Mouse (Mus musculus) E14TG2a.4 (cell line): ENCODE results near the gene Agap2.

Experiments
- CTCF ChIP-seq: conservative IDR thresholded peaks from 2 replicates; pipeline ENCODE4 v1.5.1; 2014; ENCODE audit warnings: low read length
- POU5F1 ChIP-seq: IDR thresholded peaks from 2 replicates; pipeline ENCODE4 v1.6.1; 2014; ENCODE audit warnings: low read length, borderline replicate concordance

DNA sequence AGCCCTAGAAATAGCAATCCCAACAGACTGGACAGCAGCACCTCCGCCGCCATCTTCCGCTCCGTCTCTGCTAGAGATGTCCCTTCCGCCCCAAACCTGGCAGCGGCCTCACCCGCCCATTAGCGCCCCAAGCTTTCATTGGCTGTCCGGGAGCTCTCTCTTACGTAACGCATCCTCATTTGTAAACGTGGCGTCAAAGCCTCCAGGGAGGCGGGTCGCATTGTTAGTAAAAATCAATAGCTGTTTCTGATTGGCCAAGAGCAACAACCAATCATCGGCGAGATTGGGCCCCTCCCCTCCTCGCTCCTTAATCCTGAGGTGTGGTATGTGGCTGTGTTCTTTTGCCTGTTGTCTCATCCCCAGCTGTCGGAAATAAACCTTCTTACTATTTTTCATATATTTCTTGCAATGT, 46.0 kb downstream of the Agap2 start, which contains the start of gene Os9:
- TF ChIP-seq CTCF (no peak), POU5F1 (no peak)
